Mouse (Mus musculus): ENCODE data around the gene Tbrg4.

DNA sequence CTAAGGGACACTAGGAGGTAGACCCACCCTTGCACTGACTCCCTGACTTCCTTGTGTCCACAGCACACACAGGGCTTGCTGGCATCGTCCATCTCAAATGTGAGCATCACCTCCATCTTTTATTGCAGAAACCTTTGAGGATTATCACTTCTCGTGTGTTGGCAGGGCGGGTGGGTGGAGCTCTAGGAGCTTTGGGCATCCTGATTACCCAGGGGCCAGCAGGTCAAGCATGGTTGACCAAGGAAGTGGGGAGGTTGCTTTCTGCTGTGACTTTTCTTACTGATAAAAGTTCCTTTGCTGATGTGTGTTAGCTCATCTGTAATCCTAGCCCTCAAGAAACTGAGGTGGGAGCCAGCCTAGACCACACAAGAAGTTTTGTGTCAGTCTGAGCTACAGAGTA, 49.7 kb downstream of the Tbrg4 start:
- TF ChIP-seq CTCF (conservative IDR thresholded peaks at IDR 0.05; ENCODE audit: insufficient read depth, insufficient read length, low read depth, low read length) (no peak), POLR2A (IDR thresholded peaks at IDR 0.05; ENCODE audit: low read depth, low read length) (no peak)
